Mouse (Mus musculus): ENCODE data around the gene Mapre1.

- TF ChIP-seq CTCF (IDR thresholded peaks at IDR 0.05; ENCODE audit: low read depth) (no peak), EP300 (IDR thresholded peaks at IDR 0.05; ENCODE audit: low read depth) (no peak)
These were observed 477 bp downstream of the Mapre1 start for GRCm38 (mm10) chr2:153741437-153742065.

Measured in liver, embryonic 14.5 days (tissue).